9 mouse cellular contexts compared by ENCODE assay signal in the genomic region with DNA sequence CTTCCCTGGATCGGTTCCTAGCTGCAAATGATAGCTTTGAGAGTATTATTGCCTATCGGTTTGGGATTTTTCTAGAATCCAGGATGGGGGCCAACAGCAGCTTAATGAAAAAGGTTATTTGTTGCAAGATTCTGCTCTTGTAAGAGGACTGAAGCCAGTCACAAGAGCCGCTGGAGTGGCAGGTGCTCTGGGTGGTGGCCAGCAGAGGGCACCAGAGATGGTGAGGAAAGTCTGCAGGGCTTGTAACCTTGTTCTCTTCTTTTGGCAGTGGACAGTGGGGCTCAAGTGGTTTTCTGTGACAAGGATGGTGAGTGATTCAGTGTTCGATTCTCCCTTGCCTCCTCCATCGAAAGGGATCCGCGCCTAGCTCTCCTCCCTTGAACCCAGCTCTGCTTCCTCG. TPM values are rescaled to one million over a fixed set of nuclear protein-coding genes. Genes with fewer than 3 reads are reported as not detected.
DNase-seq lines count a peak whose midpoint lies in the region; ATAC-seq and TF ChIP-seq lines count a peak whose summit lies in the region.
"Had no signal": no experiment of that assay in that cellular context is flagged by ENCODE, and none has a peak within 500 bp of the region (broad histone marks: within the 10 kb centered on the region; RNA-seq: fewer than 3 reads in every experiment).

No protein-coding gene starts in this region.

- no peaks in the 10 kb centered on the region for H3K36me3 ChIP-seq in intestine, embryonic 14.5 days (ENCODE audit: control insufficient read depth, insufficient read depth, low read length)
- no peaks in the 10 kb centered on the region for H3K36me3 ChIP-seq in intestine, embryonic 15.5 days
- H3K36me3 ChIP-seq in hindbrain, embryonic 14.5 days (replicated peaks; ENCODE audit: control insufficient read depth, insufficient read depth), result no peaks in the 10 kb centered on the region
- no peaks in the 10 kb centered on the region for H3K36me3 ChIP-seq in stomach, embryonic 16.5 days (ENCODE audit: control insufficient read depth, insufficient read depth, low read length)

- no peak overlapping the region for H3K27ac ChIP-seq in intestine, embryonic 14.5 days (ENCODE audit: low read depth)
- no peak overlapping the region for H3K27ac ChIP-seq in intestine, embryonic 15.5 days
- H3K27ac ChIP-seq in bone marrow, adult 2 months (ENCODE audit: control insufficient read depth, insufficient read depth, low read depth, low read length, poor library complexity), result no peak overlapping the region
- no peak overlapping the region for H3K27ac ChIP-seq in hindbrain, embryonic 14.5 days
- no peak overlapping the region for H3K27ac ChIP-seq in stomach, embryonic 16.5 days (ENCODE audit: low read length)

- no peak for TF ChIP-seq POLR2A in bone marrow, adult 2 months (IDR thresholded peaks at IDR 0.05; ENCODE audit: borderline replicate concordance, control insufficient read depth, low read depth, low read length)

- H3K9ac ChIP-seq in intestine, embryonic 14.5 days (ENCODE audit: low read length), result no peak overlapping the region
- no peak overlapping the region for H3K9ac ChIP-seq in intestine, embryonic 15.5 days
- no peak overlapping the region for H3K9ac ChIP-seq in hindbrain, embryonic 14.5 days
- H3K9ac ChIP-seq in stomach, embryonic 16.5 days (ENCODE audit: low read length), result 0 out of 2 replicates have a peak overlapping the region, but pooled peaks have one; percentile 11

- DNase-seq in intestine, embryonic 14.5 days (ENCODE audit: low spot score), result peak; percentile 85
- DNase-seq in hindbrain, embryonic 14.5 days (ENCODE audit: low spot score), result peak; percentile 78
- peak; percentile 72 to 79 for DNase-seq in left cerebral cortex, adult 18-20 months (ENCODE audit: low spot score in 2 of 2)
- DNase-seq in monocyte, adult 2 months (ENCODE audit: low read depth in 1 of 2, low spot score in 2 of 2), result peak; percentile 41 to 70

- 0 out of 2 replicates have a peak, but pooled peaks cover 2% of the 10 kb centered on the region for H3K4me1 ChIP-seq in intestine, embryonic 14.5 days (replicated peaks; ENCODE audit: control insufficient read depth, insufficient read depth, low read length)
- H3K4me1 ChIP-seq in intestine, embryonic 15.5 days (replicated peaks), result no peaks in the 10 kb centered on the region; the same call in 1 of the 2 replicates
- H3K4me1 ChIP-seq in bone marrow, adult 2 months (ENCODE audit: control insufficient read depth, insufficient read depth, low read length), result no peaks in the 10 kb centered on the region; the same call in none of the 2 replicates
- no peaks in the 10 kb centered on the region for H3K4me1 ChIP-seq in hindbrain, embryonic 14.5 days (replicated peaks; ENCODE audit: control insufficient read depth, insufficient read depth, low read length)
- 0 out of 2 replicates have a peak, but pooled peaks cover 5% of the 10 kb centered on the region for H3K4me1 ChIP-seq in stomach, embryonic 16.5 days (ENCODE audit: control insufficient read depth, insufficient read depth, low read length)

- WGBS in intestine, embryonic 14.5 days, result 29% methylated on average over 8 of the region's 8 CpGs
- WGBS in intestine, embryonic 15.5 days, result 20% methylated on average over 8 of the region's 8 CpGs
- 27% methylated on average over 8 of the region's 8 CpGs for WGBS in bone marrow, adult 2 months
- WGBS in hindbrain, embryonic 14.5 days, result 24% methylated on average over 8 of the region's 8 CpGs
- WGBS in stomach, embryonic 16.5 days, result 21% methylated on average over 8 of the region's 8 CpGs

- H3K9me3 ChIP-seq in intestine, embryonic 14.5 days (ENCODE audit: control insufficient read depth, low read length), result no peaks in the 10 kb centered on the region
- H3K9me3 ChIP-seq in intestine, embryonic 15.5 days, result no peaks in the 10 kb centered on the region
- H3K9me3 ChIP-seq in hindbrain, embryonic 14.5 days (ENCODE audit: control insufficient read depth, low read length), result no peaks in the 10 kb centered on the region
- H3K9me3 ChIP-seq in stomach, embryonic 16.5 days (replicated peaks; ENCODE audit: control insufficient read depth, low read length), result no peaks in the 10 kb centered on the region
- H3K9me3 ChIP-seq: megakaryocyte, embryonic 14.5 days had no signal

- no peak overlapping the region for H3K4me3 ChIP-seq in intestine, embryonic 14.5 days (ENCODE audit: low read depth, low read length)
- H3K4me3 ChIP-seq in intestine, embryonic 15.5 days (replicated peaks), result no peak overlapping the region
- no peak overlapping the region for H3K4me3 ChIP-seq in bone marrow, adult 2 months (replicated peaks; ENCODE audit: control insufficient read depth, low read depth, low read length)
- no peak overlapping the region for H3K4me3 ChIP-seq in hindbrain, embryonic 14.5 days (replicated peaks; ENCODE audit: low read length)
- H3K4me3 ChIP-seq in stomach, embryonic 16.5 days (replicated peaks; ENCODE audit: low read length), result no peak overlapping the region
- H3K4me3 ChIP-seq: megakaryocyte, embryonic 14.5 days had no signal

- H3K27me3 ChIP-seq in intestine, embryonic 14.5 days (replicated peaks; ENCODE audit: control insufficient read depth, insufficient read depth, low read length), result no peaks in the 10 kb centered on the region
- no peaks in the 10 kb centered on the region for H3K27me3 ChIP-seq in intestine, embryonic 15.5 days (replicated peaks)
- no peaks in the 10 kb centered on the region for H3K27me3 ChIP-seq in hindbrain, embryonic 14.5 days (ENCODE audit: control insufficient read depth, insufficient read depth, low read length)
- H3K27me3 ChIP-seq in stomach, embryonic 16.5 days (ENCODE audit: control insufficient read depth, insufficient read depth, low read length), result no peaks in the 10 kb centered on the region

- no peak for ATAC-seq in intestine, embryonic 14.5 days (replicated peaks; ENCODE audit: low FRiP score, low TSS enrichment, low read depth)
- no peak for ATAC-seq in intestine, embryonic 15.5 days
- ATAC-seq in erythroblast, adult 5-6 weeks (replicated peaks; ENCODE audit: low FRiP score, poor library complexity, severe bottlenecking), result peak; percentile 84
- ATAC-seq in hindbrain, embryonic 14.5 days (ENCODE audit: low FRiP score), result no peak
- no peak for ATAC-seq in stomach, embryonic 16.5 days (ENCODE audit: insufficient read depth, low FRiP score)

- TF ChIP-seq CTCF in bone marrow, adult 2 months (IDR thresholded peaks at IDR 0.05; ENCODE audit: control insufficient read depth, insufficient read depth, low read length), result peak; percentile 89

- H3K4me2 ChIP-seq in intestine, embryonic 14.5 days (ENCODE audit: low read length), result no peak overlapping the region
- H3K4me2 ChIP-seq in intestine, embryonic 15.5 days (replicated peaks), result no peak overlapping the region
- no peak overlapping the region for H3K4me2 ChIP-seq in hindbrain, embryonic 14.5 days (replicated peaks)
- no peak overlapping the region for H3K4me2 ChIP-seq in stomach, embryonic 16.5 days (ENCODE audit: low read depth, low read length)

RNA-seq across cellular contexts. Expression of a gene that starts 1.1 kb away (rescaled TPM):
- 2.3 and 2.5 TPM in 2 replicates for polyA plus RNA-seq in intestine, embryonic 14.5 days (2014; fragmentation: Nextera tagmentation; extraction: Ambion mirVana)
- polyA plus RNA-seq in intestine, embryonic 15.5 days (2015; fragmentation: Nextera tagmentation; extraction: Ambion mirVana), result 2.1 and 2.8 TPM in 2 replicates
- polyA plus RNA-seq in bone marrow, adult 2 months (2011; ENCODE audit: insufficient read depth, insufficient read length, low replicate concordance, missing spikeins), result 5.7 TPM in 1 of 2 replicates, not detected in the other
- total RNA-seq in erythroblast, adult 5-6 weeks (2015; ENCODE audit: low replicate concordance), result not detected in 2 replicates
- total RNA-seq in erythroblast, adult 5-6 weeks (2017; ENCODE audit: low replicate concordance), result not detected in 2 replicates
- polyA plus RNA-seq in hindbrain, embryonic 14.5 days (2014; fragmentation: Nextera tagmentation; extraction: Ambion mirVana), result 0.25 TPM in 1 of 2 replicates, not detected in the other
- total RNA-seq in left cerebral cortex, adult 18-20 months (2021), result under 1 TPM; 0.37 to 0.56 TPM
- polyA plus RNA-seq in stomach, embryonic 16.5 days (2015; fragmentation: Nextera tagmentation; extraction: Ambion mirVana), result 2.9 and 4.8 TPM in 2 replicates

RNA-seq across cellular contexts. Expression of a gene that starts 14.2 kb away (rescaled TPM):
- 56.7 and 60.1 TPM in 2 replicates for polyA plus RNA-seq in intestine, embryonic 14.5 days (2014; fragmentation: Nextera tagmentation; extraction: Ambion mirVana)
- polyA plus RNA-seq in intestine, embryonic 15.5 days (2015; fragmentation: Nextera tagmentation; extraction: Ambion mirVana), result 59.5 and 67.6 TPM in 2 replicates
- polyA plus RNA-seq in bone marrow, adult 2 months (2011; ENCODE audit: insufficient read depth, insufficient read length, low replicate concordance, missing spikeins), result 35.7 and 58.4 TPM in 2 replicates
- 5.8 and 9.0 TPM in 2 replicates for total RNA-seq in erythroblast, adult 5-6 weeks (2015; ENCODE audit: low replicate concordance)
- 10.7 and 11.2 TPM in 2 replicates for total RNA-seq in erythroblast, adult 5-6 weeks (2017; ENCODE audit: low replicate concordance)
- polyA plus RNA-seq in hindbrain, embryonic 14.5 days (2014; fragmentation: Nextera tagmentation; extraction: Ambion mirVana), result 17.4 and 19.0 TPM in 2 replicates
- total RNA-seq in left cerebral cortex, adult 18-20 months (2021), result 10 to 100 TPM; 25.3 to 26.9 TPM
- 95.7 and 109 TPM in 2 replicates for polyA plus RNA-seq in stomach, embryonic 16.5 days (2015; fragmentation: Nextera tagmentation; extraction: Ambion mirVana)

RNA-seq across cellular contexts. Expression of a gene that starts 29.7 kb away (rescaled TPM):
- polyA plus RNA-seq in intestine, embryonic 14.5 days (2014; fragmentation: Nextera tagmentation; extraction: Ambion mirVana), result 0.97 and 1.5 TPM in 2 replicates
- polyA plus RNA-seq in intestine, embryonic 15.5 days (2015; fragmentation: Nextera tagmentation; extraction: Ambion mirVana), result 0.83 and 1.5 TPM in 2 replicates
- polyA plus RNA-seq in bone marrow, adult 2 months (2011; ENCODE audit: insufficient read depth, insufficient read length, low replicate concordance, missing spikeins), result 2.1 and 8.9 TPM in 2 replicates
- total RNA-seq in erythroblast, adult 5-6 weeks (2015; ENCODE audit: low replicate concordance), result 1.3 TPM in 1 of 2 replicates, not detected in the other
- total RNA-seq in erythroblast, adult 5-6 weeks (2017; ENCODE audit: low replicate concordance), result 2.8 and 9.9 TPM in 2 replicates
- polyA plus RNA-seq in hindbrain, embryonic 14.5 days (2014; fragmentation: Nextera tagmentation; extraction: Ambion mirVana), result 1.4 and 2.3 TPM in 2 replicates
- total RNA-seq in left cerebral cortex, adult 18-20 months (2021), result 1 to 10 TPM; 6.1 to 8.2 TPM
- 2.7 and 3.9 TPM in 2 replicates for polyA plus RNA-seq in stomach, embryonic 16.5 days (2015; fragmentation: Nextera tagmentation; extraction: Ambion mirVana)

RNA-seq across cellular contexts. Expression of a gene that starts 29.7 kb away (rescaled TPM):
- polyA plus RNA-seq in intestine, embryonic 14.5 days (2014; fragmentation: Nextera tagmentation; extraction: Ambion mirVana), result 14.7 and 15.0 TPM in 2 replicates
- 16.5 and 17.0 TPM in 2 replicates for polyA plus RNA-seq in intestine, embryonic 15.5 days (2015; fragmentation: Nextera tagmentation; extraction: Ambion mirVana)
- 356 and 801 TPM in 2 replicates for polyA plus RNA-seq in bone marrow, adult 2 months (2011; ENCODE audit: insufficient read depth, insufficient read length, low replicate concordance, missing spikeins)
- 1,095 and 1,392 TPM in 2 replicates for total RNA-seq in erythroblast, adult 5-6 weeks (2015; ENCODE audit: low replicate concordance)
- total RNA-seq in erythroblast, adult 5-6 weeks (2017; ENCODE audit: low replicate concordance), result 1,351 and 1,490 TPM in 2 replicates
- polyA plus RNA-seq in hindbrain, embryonic 14.5 days (2014; fragmentation: Nextera tagmentation; extraction: Ambion mirVana), result 12.9 and 13.0 TPM in 2 replicates
- total RNA-seq in left cerebral cortex, adult 18-20 months (2021), result 10 to 100 TPM; 23.1 to 25.9 TPM
- 25.5 and 31.2 TPM in 2 replicates for polyA plus RNA-seq in stomach, embryonic 16.5 days (2015; fragmentation: Nextera tagmentation; extraction: Ambion mirVana)

RNA-seq across cellular contexts. Expression of a gene that starts 45.6 kb away (rescaled TPM):
- polyA plus RNA-seq in intestine, embryonic 14.5 days (2014; fragmentation: Nextera tagmentation; extraction: Ambion mirVana), result 192 and 204 TPM in 2 replicates
- polyA plus RNA-seq in intestine, embryonic 15.5 days (2015; fragmentation: Nextera tagmentation; extraction: Ambion mirVana), result 209 and 229 TPM in 2 replicates
- 69.3 and 71.9 TPM in 2 replicates for polyA plus RNA-seq in bone marrow, adult 2 months (2011; ENCODE audit: insufficient read depth, insufficient read length, low replicate concordance, missing spikeins)
- total RNA-seq in erythroblast, adult 5-6 weeks (2015; ENCODE audit: low replicate concordance), result 83.0 and 88.6 TPM in 2 replicates
- 487 and 671 TPM in 2 replicates for total RNA-seq in erythroblast, adult 5-6 weeks (2017; ENCODE audit: low replicate concordance)
- 121 and 122 TPM in 2 replicates for polyA plus RNA-seq in hindbrain, embryonic 14.5 days (2014; fragmentation: Nextera tagmentation; extraction: Ambion mirVana)
- 100 to 1,000 TPM; 111 to 112 TPM for total RNA-seq in left cerebral cortex, adult 18-20 months (2021)
- 229 and 262 TPM in 2 replicates for polyA plus RNA-seq in stomach, embryonic 16.5 days (2015; fragmentation: Nextera tagmentation; extraction: Ambion mirVana)
